Mouse (Mus musculus): ENCODE results near the gene Atf2. TPM values are rescaled to one million over a fixed set of nuclear protein-coding genes. Genes with fewer than 3 reads are reported as not detected.
"Not testable (repeated sequence)": the region's sequence is repeated elsewhere in the genome, so short reads cannot be mapped to it uniquely, and the experiment has no call there.

Atf2 gene
- polyA plus RNA-seq, 1 experiment from 2014 or later = 62.2 TPM

DNA sequence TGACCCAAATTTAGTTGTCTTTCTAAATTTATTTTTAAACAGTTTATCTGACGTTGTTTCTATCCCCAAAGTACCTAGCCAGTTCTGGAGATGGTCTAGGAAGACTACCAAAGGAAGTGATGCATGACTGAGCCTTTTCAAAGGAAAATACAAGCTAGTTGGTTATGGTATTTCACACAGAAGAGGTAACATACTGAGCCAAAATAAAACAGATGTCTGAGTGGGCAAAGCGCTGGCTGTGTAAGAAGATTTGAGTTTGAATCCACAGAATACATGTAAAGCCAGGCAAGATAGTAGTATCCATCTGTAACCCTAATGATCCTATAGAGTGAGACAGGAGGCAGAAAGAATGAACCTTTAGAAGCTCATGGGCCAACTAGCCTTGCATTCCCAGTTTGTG, 14.5 kb downstream of the Atf2 start:
- H3K27ac ChIP-seq (replicated peaks) = no peak overlapping the region

DNA sequence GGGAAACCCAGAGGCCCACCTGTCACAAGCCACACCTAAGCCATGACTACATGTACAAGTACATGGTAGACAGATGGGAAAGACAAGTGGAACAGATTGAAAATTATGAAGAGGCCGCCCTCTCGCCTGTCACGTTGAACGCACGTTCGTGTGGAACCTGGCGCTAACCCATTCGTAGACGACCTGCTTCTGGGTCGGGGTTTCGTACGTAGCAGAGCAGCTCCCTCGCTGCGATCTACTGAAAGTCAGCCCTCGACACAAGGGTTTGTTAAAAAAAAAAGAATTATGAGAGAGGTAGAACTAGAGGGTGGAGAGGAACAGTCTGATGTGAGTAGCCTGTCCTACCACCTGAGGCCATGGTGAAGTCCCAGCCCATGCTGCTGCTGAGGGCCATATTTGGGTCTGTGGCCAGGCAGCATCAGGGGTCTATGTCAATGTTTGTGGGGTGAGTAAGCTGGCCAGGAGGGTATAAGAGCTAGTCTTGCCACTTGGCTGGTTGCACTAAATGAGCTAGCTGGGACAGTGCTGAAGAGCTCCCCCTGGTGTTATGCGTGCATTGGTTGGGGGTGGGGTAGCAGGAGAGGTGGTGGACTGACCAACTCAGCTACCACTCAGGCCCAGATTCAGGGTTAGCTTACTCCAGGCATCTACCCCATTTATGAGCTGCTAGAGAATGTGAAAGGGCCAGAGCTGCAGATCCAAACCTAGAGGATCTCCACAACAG, 24.5 kb downstream of the Atf2 start:
- H3K4me3 ChIP-seq (replicated peaks) = no peak overlapping the region
- H3K36me3 ChIP-seq = peaks cover 13% of the 10 kb centered on the region; the same call in 1 of the 2 replicates
- H3K27me3 ChIP-seq = no peaks in the 10 kb centered on the region
- no peak overlapping the region for H3K9ac ChIP-seq
- no peak for ATAC-seq (ENCODE audit: insufficient number of reproducible peaks, low FRiP score, low TSS enrichment, low read depth)
- WGBS = 75% methylated on average over 16 of the region's 16 CpGs
- no peaks in the 10 kb centered on the region for H3K4me1 ChIP-seq
- no peaks in the 10 kb centered on the region for H3K9me3 ChIP-seq (replicated peaks)
- no peak overlapping the region for H3K4me2 ChIP-seq (replicated peaks)
- no peak overlapping the region for H3K27ac ChIP-seq (replicated peaks)

More for the DNA sequence above, 14.5 kb downstream of the Atf2 start:
- WGBS = 80% methylated on average over 2 of the region's 2 CpGs
- H3K4me1 ChIP-seq = no peaks in the 10 kb centered on the region
- no peak for ATAC-seq (ENCODE audit: insufficient number of reproducible peaks, low FRiP score, low TSS enrichment, low read depth)
- H3K27me3 ChIP-seq = no peaks in the 10 kb centered on the region
- H3K36me3 ChIP-seq = peaks cover 10% of the 10 kb centered on the region; the same call in 1 of the 2 replicates
- no peaks in the 10 kb centered on the region for H3K9me3 ChIP-seq (replicated peaks)
- H3K9ac ChIP-seq = no peak overlapping the region
- H3K4me3 ChIP-seq (replicated peaks) = no peak overlapping the region
- H3K4me2 ChIP-seq (replicated peaks) = no peak overlapping the region

- Histone ChIP-seq H3K4me3 (replicated peaks) (no peak overlapping the region), H3K36me3 (no peaks in the 10 kb centered on the region), H3K9me3 (replicated peaks) (no peaks in the 10 kb centered on the region), H3K27ac (replicated peaks) (no peak overlapping the region), H3K4me1 (no peaks in the 10 kb centered on the region), H3K9ac (no peak overlapping the region), H3K4me2 (replicated peaks) (no peak overlapping the region), H3K27me3 (no peaks in the 10 kb centered on the region)
- no peak for ATAC-seq (ENCODE audit: insufficient number of reproducible peaks, low FRiP score, low TSS enrichment, low read depth)
- 86% methylated on average over 4 of the region's 4 CpGs for WGBS
Observed at GRCm38 (mm10) chr2:73860046-73860624, 32.3 kb downstream of the Atf2 start.

DNA sequence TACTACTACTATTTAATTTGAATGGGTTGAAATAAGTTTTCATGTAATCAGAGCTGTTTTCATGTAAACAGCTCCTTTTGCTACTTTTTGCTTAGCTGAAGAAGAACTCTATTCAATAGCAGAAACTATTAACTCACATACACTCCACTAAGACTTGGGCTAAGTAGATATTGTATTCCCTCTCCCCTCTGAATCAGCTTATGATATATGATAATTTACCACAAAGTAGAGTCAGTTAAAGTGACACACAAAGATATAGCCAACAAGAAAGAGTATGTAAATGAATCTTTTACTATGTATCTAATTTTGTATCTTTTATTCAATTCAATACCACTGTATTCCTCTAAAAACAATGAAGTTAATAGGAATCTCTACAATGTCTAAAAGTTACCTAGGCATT, 35.1 kb downstream of the Atf2 start:
- Histone ChIP-seq H3K4me3 (replicated peaks) (no peak overlapping the region), H3K27ac (replicated peaks) (no peak overlapping the region), H3K27me3 (no peaks in the 10 kb centered on the region), H3K9me3 (replicated peaks) (no peaks in the 10 kb centered on the region), H3K4me2 (replicated peaks) (no peak overlapping the region), H3K36me3 (no peaks in the 10 kb centered on the region), H3K9ac (no peak overlapping the region), H3K4me1 (no peaks in the 10 kb centered on the region)
- ATAC-seq (ENCODE audit: insufficient number of reproducible peaks, low FRiP score, low TSS enrichment, low read depth) = no peak

DNA sequence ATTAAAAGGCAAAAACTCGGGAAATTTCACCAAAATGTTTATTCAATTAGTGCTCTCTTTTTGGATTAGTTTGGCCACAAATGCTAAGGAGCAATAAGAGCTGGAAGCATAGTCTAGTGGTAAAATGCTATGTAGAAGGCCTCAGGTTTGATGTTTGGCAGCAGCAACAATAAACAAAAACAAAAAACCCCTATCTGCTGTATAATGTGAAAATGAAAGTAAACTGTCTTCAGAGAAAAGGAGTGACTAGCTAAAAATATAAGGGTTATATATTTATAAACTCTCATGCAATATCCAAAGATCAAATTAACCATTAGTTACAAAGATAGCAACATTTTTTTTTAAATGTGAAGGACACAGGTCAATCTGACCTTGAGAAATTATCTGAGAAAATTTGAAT, 36.2 kb downstream of the Atf2 start:
- H3K36me3 ChIP-seq = no peaks in the 10 kb centered on the region
- no peaks in the 10 kb centered on the region for H3K27me3 ChIP-seq
- no peak overlapping the region for H3K27ac ChIP-seq (replicated peaks)
- no peak overlapping the region for H3K4me3 ChIP-seq (replicated peaks)
- no peak overlapping the region for H3K9ac ChIP-seq
- 64% methylated on average over 1 of the region's 1 CpGs for WGBS
- no peaks in the 10 kb centered on the region for H3K4me1 ChIP-seq
- no peak for ATAC-seq (ENCODE audit: insufficient number of reproducible peaks, low FRiP score, low TSS enrichment, low read depth)
- H3K4me2 ChIP-seq (replicated peaks) = no peak overlapping the region
- H3K9me3 ChIP-seq (replicated peaks) = no peaks in the 10 kb centered on the region

GRCm38 (mm10) chr2:73834406-73835015, 57.9 kb downstream of the Atf2 start:
- 0 out of 2 replicates have a peak, but pooled peaks have one; percentile 24 for ATAC-seq (ENCODE audit: insufficient number of reproducible peaks, low FRiP score, low TSS enrichment, low read depth)
- 64% methylated on average over 2 of the region's 2 CpGs for WGBS
- no peak overlapping the region for H3K9ac ChIP-seq

DNA sequence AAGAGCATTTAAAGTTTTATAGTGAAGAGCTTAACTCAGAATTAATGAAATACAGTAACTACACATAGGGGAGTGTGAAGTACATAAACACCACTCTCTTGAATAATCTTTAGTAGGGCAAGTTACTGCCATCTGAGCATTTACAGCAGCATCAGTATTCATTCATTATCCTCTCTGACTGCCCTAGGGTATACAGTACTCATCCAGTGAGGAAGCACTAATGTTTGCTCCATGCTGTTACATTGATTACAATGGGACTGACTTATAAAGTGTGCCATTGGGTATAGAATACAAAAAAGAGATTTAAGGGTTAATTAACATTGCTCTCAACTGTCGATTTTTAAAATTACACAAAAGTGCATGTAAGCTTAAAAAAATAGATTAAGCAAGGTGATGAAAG, 59.2 kb downstream of the Atf2 start:
- ATAC-seq (ENCODE audit: insufficient number of reproducible peaks, low FRiP score, low TSS enrichment, low read depth) = no peak
- Histone ChIP-seq H3K4me2 (replicated peaks) (no peak overlapping the region), H3K4me3 (replicated peaks) (no peak overlapping the region), H3K9me3 (replicated peaks) (no peaks in the 10 kb centered on the region), H3K27ac (replicated peaks) (no peak overlapping the region), H3K4me1 (no peaks in the 10 kb centered on the region), H3K9ac (no peak overlapping the region), H3K27me3 (no peaks in the 10 kb centered on the region), H3K36me3 (peaks cover 14% of the 10 kb centered on the region)
- WGBS = 61% methylated on average over 1 of the region's 1 CpGs

More at GRCm38 (mm10) chr2:73834406-73835015, 57.9 kb downstream of the Atf2 start:
- H3K36me3 ChIP-seq = peaks cover 10% of the 10 kb centered on the region; the same call in 1 of the 2 replicates
- no peaks in the 10 kb centered on the region for H3K27me3 ChIP-seq
- H3K9me3 ChIP-seq (replicated peaks) = no peaks in the 10 kb centered on the region
- H3K4me3 ChIP-seq (replicated peaks) = no peak overlapping the region
- H3K27ac ChIP-seq (replicated peaks) = no peak overlapping the region
- no peaks in the 10 kb centered on the region for H3K4me1 ChIP-seq
- H3K4me2 ChIP-seq (replicated peaks) = no peak overlapping the region

- H3K27ac ChIP-seq (replicated peaks) = no peak overlapping the region
- peaks cover 12% of the 10 kb centered on the region for H3K36me3 ChIP-seq
- H3K4me3 ChIP-seq (replicated peaks) = no peak overlapping the region
- ATAC-seq (ENCODE audit: insufficient number of reproducible peaks, low FRiP score, low TSS enrichment, low read depth) = no peak
- H3K27me3 ChIP-seq = no peaks in the 10 kb centered on the region
- no peak overlapping the region for H3K9ac ChIP-seq
- no peaks in the 10 kb centered on the region for H3K9me3 ChIP-seq (replicated peaks)
- H3K4me2 ChIP-seq (replicated peaks) = no peak overlapping the region
- 56% methylated on average over 4 of the region's 4 CpGs for WGBS
- no peaks in the 10 kb centered on the region for H3K4me1 ChIP-seq
Observed at GRCm38 (mm10) chr2:73818742-73819141, 73.7 kb downstream of the Atf2 start.

GRCm38 (mm10) chr2:73807609-73808008, 84.8 kb downstream of the Atf2 start:
- Histone ChIP-seq H3K9ac (no peak overlapping the region), H3K9me3 (replicated peaks) (no peaks in the 10 kb centered on the region), H3K4me3 (replicated peaks) (no peak overlapping the region), H3K4me2 (replicated peaks) (no peak overlapping the region), H3K27me3 (no peaks in the 10 kb centered on the region), H3K36me3 (no peaks in the 10 kb centered on the region), H3K4me1 (no peaks in the 10 kb centered on the region), H3K27ac (replicated peaks) (no peak overlapping the region)
- no peak for ATAC-seq (ENCODE audit: insufficient number of reproducible peaks, low FRiP score, low TSS enrichment, low read depth)
- 82% methylated on average over 8 of the region's 8 CpGs for WGBS

DNA sequence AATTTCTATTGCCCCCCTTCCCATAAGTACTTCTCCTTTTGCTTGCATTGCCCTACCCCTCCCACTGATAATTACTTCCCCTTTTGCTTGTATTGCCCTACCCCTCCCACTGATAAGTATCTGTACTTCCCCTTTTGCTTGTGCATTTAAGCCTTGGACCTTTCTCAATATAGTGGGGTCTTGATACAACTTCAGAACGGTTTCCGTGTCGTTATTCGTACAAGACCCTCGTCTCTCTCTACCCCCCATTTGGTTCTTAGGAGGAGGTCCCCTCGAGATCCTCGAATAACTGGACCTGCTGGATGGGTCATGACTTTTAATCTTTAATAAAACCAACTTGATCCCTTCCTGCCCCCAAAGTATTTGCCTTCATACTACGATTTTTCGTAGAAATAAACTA, 92.3 kb downstream of the Atf2 start:
- not testable (repeated sequence) for H3K27ac ChIP-seq (replicated peaks); H3K4me3 ChIP-seq (replicated peaks); H3K36me3 ChIP-seq; H3K9ac ChIP-seq; H3K27me3 ChIP-seq; H3K4me1 ChIP-seq; H3K4me2 ChIP-seq (replicated peaks); ATAC-seq (ENCODE audit: insufficient number of reproducible peaks, low FRiP score, low TSS enrichment, low read depth); H3K9me3 ChIP-seq (replicated peaks)
- WGBS = 89% methylated on average over 9 of the region's 9 CpGs

GRCm38 (mm10) chr2:73798786-73799185, 93.7 kb downstream of the Atf2 start:
- WGBS = 70% methylated on average over 5 of the region's 5 CpGs

More at GRCm38 (mm10) chr2:73798786-73799185, 93.7 kb downstream of the Atf2 start:
- no peaks in the 10 kb centered on the region for H3K4me1 ChIP-seq
- no peaks in the 10 kb centered on the region for H3K36me3 ChIP-seq
- H3K27ac ChIP-seq (replicated peaks) = no peak overlapping the region
- no peak overlapping the region for H3K4me3 ChIP-seq (replicated peaks)
- no peak for ATAC-seq (ENCODE audit: insufficient number of reproducible peaks, low FRiP score, low TSS enrichment, low read depth)
- no peaks in the 10 kb centered on the region for H3K27me3 ChIP-seq
- no peaks in the 10 kb centered on the region for H3K9me3 ChIP-seq (replicated peaks)
- no peak overlapping the region for H3K4me2 ChIP-seq (replicated peaks)
- no peak overlapping the region for H3K9ac ChIP-seq

Data from embryonic facial prominence, embryonic 15.5 days (tissue).